Mouse (Mus musculus): ENCODE data around the gene Marveld1.

Gene Marveld1

GRCm38 (mm10) chr19:42170025-42170969 is 23.1 kb downstream of the Marveld1 start:
- DNase-seq (ENCODE audit: low read depth): peak; percentile 94

DNA sequence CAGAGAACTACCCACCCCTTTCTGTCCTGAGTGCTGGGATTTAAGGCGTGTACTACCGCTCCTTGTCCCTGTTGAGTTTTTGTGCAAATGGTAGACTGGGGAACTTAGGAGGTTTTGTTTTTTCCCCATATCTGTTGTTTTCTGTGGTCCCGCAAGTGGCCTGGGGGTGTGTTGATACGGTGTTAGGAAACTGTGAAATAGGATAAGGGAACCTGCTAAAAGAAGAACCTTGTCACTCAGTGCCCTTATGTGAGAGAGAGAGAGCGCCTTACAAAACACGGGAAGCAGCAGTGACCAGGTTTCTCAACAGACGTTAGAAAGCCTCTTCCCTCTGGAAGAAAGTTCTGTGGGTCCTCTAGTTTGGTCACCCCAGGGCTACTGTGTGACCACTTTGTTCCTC is 29.6 kb downstream of the Marveld1 start:
- DNase-seq (ENCODE audit: low read depth): peak; percentile 81

- DNase-seq (ENCODE audit: low read depth): no peak
Measured at GRCm38 (mm10) chr19:42177461-42177860, 30.3 kb downstream of the Marveld1 start.

- DNase-seq (ENCODE audit: low read depth): no peak
Measured at GRCm38 (mm10) chr19:42179356-42179755, 32.2 kb downstream of the Marveld1 start.

- DNase-seq (ENCODE audit: low read depth): no peak
Measured at GRCm38 (mm10) chr19:42182673-42183072, 35.5 kb downstream of the Marveld1 start.

- DNase-seq (ENCODE audit: low read depth): no peak
Measured at GRCm38 (mm10) chr19:42189735-42190134, 42.5 kb downstream of the Marveld1 start.

- DNase-seq (ENCODE audit: low read depth): peak; percentile 58
Measured at GRCm38 (mm10) chr19:42190494-42190893, 43.3 kb downstream of the Marveld1 start.

- no peak for DNase-seq (ENCODE audit: low read depth)
Measured at GRCm38 (mm10) chr19:42193311-42193710, 46.1 kb downstream of the Marveld1 start.

DNA sequence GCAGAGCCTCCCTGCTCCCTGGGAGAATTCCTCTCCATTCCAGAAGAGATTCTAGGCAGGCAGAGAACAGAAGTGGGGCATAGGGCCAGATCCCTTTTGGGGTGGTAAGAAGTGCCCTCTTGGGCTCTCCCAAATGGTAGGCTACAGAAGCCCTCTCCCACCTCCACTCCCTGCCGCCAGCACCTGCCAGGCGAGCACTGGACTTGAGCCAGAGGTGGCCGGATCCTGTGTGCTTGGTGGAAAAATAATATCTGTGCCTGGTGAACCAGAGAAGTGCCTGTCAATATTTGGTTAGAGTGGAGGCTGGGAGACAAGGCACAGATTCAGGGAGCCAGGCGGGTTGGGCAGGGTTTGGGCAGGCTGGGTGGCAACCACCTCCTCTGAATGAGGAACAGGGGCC is 49.2 kb downstream of the Marveld1 start:
- no peak for DNase-seq (ENCODE audit: low read depth)

GRCm38 (mm10) chr19:42197066-42197465 is 49.9 kb downstream of the Marveld1 start:
- DNase-seq (ENCODE audit: low read depth): no peak

DNA sequence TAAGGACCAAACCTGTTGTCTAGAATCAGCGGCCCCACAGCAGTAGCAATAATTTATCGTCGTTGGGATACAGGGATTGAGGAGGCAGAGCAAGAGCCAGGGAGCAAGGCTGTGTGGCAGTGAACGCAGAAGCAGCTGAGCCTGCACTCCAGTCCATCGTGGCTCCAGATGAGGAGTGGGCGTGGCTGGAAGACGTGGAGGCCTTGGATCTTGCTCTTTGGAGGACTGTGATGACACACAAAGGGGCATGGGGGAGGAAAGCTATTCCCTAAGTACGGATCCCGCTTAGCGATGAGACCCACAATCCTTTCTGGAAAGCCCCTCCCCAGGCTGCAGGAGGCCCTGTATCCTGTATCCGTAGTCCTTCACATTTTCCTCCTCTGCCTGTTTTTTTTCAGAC is 50.8 kb downstream of the Marveld1 start:
- no peak for DNase-seq (ENCODE audit: low read depth)

Data from 416B (cell line).